Mouse (Mus musculus): ENCODE results near the gene Idh3a.

- TF ChIP-seq CTCF (IDR thresholded peaks at IDR 0.05; ENCODE audit: low read depth) = no peak
- no peak for TF ChIP-seq EP300 (IDR thresholded peaks at IDR 0.05; ENCODE audit: low read depth)
Observed at GRCm38 (mm10) chr9:54571130-54571839, 14.8 kb upstream of the Idh3a start.
